Mouse (Mus musculus): ENCODE data around the gene Eef1akmt2.

Eef1akmt2 gene

DNA sequence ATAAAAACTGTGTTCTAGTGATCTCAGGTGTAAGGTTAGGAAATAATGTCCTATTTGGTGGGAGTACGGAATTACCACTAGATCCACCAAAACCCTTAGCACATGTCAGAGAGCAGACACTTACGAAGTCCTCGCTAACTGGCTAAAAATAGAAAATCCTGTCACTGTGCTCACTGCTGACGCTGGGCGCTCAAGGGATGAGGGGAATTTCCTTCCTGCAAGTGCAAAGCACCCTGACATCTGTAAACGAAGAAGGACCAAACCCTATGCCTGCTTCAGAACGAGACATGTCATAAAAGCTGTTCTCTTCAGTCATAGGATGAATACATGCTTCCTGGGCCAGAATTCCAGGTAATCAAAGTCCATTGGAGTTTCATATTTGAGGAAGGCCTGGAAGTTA is 66.5 kb downstream of the Eef1akmt2 start:
- DNase-seq: no peak

DNA sequence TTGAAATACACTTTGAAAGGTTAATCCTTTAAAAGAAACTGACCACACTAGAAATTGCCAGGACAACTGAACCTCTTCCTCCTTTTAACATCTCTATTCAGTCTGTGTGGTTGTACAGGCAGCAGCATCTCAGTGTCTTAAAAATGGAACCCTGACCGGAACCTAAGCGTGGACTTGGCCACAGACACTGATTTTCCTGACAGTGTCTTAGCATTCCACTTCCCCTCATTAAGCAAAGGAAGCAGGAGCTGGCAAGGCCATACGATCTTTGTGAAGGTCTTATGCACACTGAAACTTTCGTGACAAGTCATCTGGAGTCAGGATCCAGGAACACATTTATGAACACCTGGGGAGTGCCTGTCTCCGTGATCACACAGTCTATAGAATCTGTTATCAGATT is 68.4 kb downstream of the Eef1akmt2 start:
- DNase-seq: no peak

DNA sequence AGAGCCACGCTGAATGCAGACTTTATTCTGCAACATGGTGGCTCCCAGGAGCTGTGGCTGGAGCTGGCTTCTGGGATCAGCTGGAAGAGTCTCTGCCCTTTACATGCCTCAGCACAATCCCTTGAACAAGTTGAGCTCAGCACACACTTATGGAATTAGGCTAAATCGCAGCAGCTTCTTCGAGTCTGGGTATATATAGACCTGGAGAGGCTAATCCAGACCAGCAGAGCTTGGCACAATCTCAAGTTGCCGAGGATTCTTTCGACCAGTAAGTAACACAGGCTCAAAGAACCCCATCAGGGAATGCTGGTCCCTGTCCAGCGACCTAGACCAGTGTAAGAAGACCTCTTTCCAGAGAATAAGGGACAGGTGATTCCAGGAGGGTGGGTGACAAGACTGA is 70.6 kb downstream of the Eef1akmt2 start:
- peak; percentile 67 for DNase-seq

DNA sequence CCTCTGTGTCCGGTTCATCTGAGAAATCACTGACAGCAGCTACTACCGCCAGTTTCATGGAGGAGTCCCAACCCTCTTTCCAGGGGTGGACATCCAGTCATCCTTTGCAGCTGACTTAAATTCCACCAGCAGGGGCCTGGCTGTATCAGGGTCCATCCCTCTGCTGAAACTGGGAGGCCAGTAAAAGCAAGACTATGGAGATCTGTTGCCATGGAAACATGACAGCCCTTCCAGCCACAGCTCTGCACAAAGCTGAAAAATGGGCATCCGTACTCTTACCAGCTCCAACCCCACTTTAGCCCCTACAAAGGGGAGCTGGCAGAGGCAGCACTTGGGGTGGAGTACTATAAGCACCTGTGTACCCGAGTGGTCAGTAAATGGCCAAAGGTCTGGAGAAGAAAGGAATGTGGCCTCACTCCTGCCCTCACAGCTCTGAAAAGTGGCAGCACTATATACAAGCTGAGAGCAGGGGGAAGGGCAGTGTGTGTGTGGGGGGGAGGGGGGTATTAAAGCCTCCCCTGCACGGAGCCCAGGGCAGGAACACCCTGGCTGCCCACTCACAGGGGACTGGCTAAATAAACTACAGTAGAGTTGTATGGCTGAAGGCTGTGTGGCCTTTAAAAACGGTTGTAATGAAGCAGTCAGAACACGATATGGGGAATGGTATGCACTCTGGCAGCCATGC is 71.2 kb downstream of the Eef1akmt2 start:
- DNase-seq: no peak

DNA sequence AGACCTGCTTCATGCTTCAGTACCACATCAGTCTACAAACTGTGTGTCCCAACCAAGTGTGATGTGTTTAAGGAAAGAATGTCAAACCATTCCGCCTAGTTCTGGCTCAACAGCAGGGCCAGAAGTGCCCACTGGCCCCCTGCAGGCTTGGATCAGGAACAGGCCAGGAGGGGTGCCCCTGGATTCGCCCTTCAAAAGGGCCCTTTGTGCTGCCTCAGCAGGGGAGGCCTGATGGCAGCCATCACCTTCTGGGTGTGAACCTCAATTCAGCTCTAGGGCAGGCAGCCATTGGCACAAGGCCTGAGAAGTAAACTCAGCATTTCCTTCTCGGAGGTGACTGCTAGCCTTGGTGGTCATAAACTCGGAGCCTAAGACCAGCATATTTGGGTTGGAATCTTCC is 71.9 kb downstream of the Eef1akmt2 start:
- DNase-seq: peak; percentile 68

DNA sequence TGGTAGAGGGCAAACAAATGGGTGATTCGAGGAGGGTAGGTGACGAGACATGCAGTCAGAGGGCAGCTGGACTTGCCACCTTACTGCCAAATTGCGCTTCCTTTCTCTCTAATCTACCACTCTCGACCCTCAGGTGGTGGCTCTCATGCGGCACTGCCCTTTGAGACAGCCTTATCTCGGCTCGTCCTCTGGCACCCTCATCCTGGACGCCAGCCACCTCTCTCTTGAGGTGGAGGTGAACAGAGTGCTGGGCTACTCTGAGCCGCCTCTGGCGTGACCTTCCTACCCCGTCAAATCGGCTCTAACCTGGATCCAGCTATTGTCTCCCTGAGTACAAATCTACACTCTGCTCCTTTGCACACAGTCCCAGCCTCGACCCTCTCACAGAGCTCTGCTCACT is 73.8 kb downstream of the Eef1akmt2 start:
- DNase-seq: no peak

DNA sequence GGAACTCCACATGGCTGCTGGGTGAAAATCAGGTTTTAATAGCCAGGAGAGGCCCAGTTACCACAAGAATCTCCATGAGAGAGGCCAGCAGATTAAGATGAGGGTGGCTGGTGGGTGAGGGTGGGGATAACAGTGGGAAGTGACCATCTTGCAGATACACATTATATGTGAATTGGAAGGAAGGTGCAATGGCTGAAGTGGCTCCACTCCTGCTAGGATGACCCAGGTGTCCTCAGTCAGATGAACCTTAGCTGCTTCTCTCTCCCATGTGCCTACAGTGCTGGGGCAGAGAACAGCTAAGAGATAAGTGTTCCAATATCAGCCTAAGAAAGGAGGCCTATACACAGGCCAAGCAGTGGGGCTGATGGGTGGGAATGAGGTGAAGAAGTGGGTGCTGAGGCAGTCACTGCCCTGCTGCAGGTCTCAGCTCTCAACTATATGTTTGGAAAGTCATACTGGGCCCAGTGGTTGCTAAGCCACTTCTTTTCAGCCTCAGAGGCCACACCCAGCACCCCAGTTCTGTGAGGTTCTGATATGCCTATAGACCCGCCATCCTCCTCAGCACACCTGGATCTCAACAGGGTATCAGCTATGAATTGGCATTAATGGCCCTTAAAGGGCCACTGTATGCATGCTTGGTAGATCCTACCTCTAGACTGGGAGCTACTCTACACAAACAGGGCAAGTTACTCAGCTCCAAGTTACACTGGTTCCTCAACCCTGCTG is 74.6 kb downstream of the Eef1akmt2 start:
- no peak for DNase-seq
